Mouse (Mus musculus) urinary bladder, postnatal 14 days (tissue): Measurements from ENCODE around the gene Fus.
A peak's percentile ranks its signal among the peaks of the same experiment; 100 is the strongest.
"Not testable (repeated sequence)": the region's sequence is repeated elsewhere in the genome, so short reads cannot be mapped to it uniquely, and the experiment has no call there.

ENCODE experiments used
- DNase-seq: peaks from one replicate; pipeline ENCODE4 v3.0.0; 2021; ENCODE audit warnings: low spot score

The Fus gene

DNA sequence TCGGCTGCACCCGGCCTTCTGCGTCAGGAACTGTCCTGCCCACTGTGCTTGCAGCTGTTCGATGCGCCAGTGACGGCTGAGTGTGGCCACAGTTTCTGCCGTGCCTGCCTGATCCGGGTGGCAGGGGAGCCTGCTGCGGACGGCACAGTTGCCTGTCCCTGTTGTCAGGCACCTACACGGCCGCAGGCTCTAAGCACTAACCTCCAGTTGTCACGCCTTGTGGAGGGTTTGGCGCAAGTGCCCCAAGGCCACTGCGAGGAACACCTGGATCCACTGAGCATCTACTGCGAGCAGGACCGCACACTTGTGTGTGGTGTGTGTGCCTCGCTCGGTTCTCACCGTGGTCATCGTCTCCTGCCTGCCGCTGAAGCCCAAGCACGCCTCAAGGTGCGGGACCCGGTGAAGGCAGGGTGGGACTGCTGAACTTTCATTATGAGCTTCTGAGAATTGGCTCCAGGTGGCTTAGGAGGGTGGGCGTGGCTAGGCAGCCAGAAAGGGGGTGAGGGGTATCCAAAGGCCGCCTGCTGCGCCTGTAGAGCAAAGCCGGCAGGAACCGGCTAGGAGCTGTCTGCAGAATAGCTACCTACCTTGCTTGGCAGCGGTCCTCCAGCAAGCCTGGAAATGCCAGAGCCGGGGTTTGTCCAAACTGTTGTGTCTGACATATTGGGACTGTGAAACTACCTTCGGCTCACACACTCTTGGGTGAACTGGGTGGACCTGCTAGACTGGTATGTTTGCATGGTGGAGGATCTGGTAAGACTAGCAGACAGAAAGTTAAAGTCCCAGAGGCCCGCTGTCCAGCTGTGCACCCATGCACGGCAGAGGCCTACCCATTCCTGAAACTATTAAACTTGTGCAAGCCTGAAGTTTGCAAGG, 37.5 kb downstream of the Fus start:
- DNase-seq = peak; percentile 88

DNA sequence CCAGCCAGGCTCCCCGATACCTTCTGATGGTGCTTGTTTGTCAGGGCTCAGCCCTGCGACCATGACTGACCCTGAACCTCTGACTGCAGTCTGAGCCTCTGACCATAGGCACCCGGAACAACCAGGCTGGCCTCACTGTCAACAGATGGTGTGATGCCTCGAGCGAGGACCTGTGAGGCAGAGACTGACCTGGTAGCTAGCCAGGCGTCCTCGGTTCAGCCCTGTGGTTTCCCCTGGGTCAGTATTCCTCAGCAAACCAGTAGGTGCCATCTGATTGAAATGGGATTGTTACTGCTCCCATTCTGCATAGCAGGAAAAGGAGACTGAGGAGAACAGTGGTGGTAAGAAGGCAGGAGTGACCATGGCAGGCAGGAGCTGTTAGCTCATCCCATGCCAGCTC, 38.9 kb downstream of the Fus start:
- DNase-seq = no peak

DNA sequence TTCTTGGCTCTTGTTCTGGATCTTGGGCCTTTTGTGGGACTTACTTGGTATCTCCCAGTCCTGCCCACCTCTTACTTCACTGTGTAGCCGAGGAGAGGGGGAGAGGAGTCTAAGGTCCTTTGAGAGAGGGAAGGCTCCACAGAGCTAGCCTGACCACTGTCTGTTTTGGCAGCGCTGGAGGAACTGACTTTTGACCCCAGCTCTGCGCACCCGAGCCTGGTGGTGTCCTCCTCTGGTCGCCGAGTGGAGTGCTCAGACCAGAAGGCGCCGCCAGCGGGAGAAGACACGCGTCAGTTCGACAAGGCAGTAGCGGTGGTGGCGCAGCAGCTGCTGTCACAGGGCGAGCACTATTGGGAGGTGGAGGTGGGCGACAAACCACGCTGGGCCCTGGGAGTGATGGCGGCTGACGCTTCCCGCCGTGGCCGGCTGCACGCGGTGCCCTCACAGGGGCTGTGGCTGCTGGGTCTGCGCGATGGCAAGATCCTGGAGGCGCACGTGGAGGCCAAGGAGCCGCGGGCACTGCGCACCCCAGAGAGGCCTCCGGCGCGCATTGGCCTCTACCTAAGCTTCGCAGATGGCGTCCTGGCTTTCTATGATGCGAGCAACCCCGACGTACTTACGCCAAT, 42.6 kb downstream of the Fus start:
- no peak for DNase-seq

DNA sequence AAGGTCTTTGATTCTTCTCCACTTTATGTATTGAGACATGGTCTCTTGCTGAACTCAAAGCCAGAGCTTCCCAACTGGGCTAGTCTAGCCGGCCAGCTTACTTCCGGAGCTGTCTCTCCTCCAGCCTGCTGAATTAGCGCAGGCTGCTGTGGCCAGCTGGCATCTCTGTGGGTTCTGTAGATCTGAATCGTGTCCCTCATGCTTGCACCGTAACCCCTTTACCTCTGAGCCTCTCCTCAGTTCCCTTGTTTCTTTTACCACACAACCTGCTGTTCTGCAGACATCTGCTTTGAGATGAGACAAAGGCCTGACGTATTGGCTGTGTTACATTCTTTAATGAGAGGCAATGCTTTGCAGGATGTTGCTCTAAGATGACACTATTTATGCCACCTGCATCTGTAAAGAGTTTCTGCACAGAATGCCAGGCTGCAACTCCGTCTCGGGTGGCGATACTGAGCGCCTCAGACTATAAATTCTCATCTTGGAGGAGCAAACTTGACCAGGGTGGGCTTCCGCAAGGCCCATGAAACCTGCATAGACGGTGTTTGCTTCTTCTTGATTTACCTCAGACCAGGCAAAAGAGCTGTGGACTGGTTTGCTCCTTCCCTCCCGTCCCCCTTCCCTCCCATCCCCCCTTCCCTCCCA, 45.0 kb downstream of the Fus start:
- no peak for DNase-seq

DNA sequence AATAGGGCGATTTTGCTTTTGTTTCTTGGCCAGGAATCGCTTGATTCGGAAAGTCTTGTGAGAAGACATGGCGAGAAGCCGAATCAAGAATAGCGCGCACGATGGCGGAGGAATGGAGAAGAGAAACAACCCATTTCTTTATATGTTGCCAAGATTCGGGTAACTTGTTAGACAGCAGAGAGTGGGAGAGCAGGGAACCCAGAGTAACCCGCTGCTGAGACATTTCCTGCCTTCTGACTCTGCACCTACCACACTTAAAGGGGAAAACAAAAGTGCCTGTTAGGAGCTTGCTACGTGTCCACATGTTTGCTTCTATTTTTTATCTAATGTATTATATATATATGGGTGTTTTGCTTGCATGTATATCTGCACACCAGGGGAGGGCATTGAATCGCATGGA, 45.9 kb downstream of the Fus start:
- DNase-seq = no peak

DNA sequence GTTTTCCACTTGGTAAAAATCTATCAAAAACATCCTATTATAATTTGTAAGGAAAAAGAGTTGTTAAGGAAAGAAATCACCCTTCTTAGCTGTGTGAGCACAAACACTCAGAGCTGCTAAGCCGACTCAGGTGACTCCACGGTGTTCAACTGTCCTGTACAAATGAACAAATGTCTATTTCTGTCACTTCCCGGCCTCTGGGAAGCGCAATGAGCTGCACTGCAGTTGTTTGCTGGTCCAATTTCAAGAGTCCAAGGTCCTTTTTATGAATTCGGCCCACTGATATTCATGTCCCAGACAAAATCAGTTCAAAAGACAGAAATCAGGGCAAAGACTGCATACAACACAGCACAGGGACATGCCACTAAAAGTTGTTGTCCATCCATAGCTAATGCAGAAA, 48.9 kb downstream of the Fus start:
- DNase-seq = not testable (repeated sequence)

DNA sequence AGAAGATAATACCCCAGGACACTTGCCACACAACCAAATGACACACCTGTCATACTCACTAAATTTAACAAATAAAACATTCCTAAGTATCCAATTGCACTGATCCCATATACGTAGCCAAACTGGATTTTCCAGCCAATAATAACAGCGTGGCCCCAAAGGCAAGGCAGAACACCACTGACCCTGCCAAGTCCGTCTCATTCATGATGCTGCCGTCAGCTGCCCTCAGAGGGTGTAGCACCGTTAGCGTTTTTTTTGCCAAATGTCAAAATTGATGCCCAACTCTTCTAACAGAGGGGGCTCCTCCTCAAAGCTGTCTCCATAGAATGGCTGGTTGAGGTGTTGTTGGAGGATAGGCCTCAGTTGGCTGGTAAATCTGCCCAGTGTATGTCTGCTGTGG, 49.4 kb downstream of the Fus start:
- no peak for DNase-seq

GRCm38 (mm10) chr7:128018275-128018674, 51.0 kb downstream of the Fus start:
- DNase-seq = no peak

- no peak for DNase-seq
These were observed 51.9 kb downstream of the Fus start for GRCm38 (mm10) chr7:128019187-128019586.

DNA sequence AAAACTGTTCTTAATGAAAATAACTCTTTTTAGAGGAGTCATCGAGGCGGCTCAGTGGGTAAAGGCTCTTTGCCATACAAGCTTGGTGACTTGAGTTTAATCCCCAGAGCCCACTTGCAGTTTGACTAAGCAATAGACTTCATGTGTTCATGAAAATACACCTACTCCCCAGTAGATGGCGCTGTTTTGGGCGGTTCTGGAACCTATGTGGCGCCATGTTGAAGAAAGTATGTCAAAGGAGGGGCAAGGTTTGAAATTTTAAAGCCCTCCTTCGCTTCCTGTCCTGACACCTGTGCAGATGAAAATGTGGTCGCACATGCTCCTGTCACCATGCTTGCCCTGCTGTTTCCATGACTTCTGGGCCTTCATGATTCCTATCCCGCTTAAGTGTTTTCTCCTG, 55.7 kb downstream of the Fus start:
- no peak for DNase-seq

DNA sequence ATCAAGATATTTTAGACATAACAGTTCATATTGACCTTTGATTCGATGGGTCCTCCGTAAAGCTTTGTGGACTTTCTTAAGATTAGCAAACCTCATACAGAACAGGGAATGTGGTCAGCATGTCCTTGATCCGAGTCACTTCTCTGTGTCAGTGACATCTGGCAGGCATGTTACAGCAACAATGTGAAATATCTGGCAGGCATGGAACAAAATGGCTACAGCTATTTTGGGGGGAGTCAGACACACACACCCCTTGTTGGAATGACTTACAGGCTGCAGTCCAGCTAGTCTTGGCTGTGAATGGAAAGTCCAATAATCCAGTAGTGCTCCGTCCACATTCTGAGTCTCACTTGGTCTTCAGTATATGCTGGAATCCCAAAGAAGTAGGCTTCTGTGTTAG, 56.3 kb downstream of the Fus start:
- DNase-seq = no peak

DNA sequence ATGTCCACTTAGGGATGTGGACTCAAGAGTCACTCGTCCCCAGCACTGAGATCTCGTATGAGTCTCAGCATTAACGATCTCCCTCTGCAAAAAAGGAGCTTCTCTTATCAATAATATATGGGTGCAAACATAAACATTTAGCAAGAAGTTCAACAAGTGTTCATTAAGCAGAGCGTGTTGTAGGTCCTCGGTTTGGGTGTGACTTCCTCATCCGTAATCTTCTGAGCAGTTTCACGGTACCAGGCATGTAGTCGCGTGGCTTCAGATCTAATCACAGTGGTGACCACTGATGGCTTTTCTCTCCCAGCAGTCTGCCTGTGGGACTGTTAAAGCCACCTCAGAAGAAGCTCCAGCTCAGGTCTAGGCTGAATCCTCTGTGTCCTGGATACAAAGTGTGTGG, 57.1 kb downstream of the Fus start:
- no peak for DNase-seq

DNA sequence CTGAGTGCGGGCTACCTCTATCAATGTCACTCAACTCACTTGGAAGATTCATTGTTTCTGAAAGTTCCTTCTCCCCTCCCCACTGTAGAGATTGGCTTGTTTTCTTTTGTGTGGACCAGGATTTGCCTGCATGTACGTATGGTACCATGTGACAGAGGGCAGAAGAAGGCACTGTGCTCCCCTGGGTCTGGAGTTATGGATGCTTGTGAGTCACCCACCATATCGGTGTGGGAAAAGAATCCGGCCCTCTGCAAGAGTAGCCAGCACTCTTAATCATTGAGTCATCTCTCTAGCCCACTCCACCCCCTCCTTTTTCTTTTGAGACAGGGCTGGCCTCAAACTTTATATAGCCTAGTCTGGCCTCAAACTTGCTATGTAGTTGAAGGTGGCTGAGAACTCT, 57.7 kb downstream of the Fus start:
- no peak for DNase-seq

DNA sequence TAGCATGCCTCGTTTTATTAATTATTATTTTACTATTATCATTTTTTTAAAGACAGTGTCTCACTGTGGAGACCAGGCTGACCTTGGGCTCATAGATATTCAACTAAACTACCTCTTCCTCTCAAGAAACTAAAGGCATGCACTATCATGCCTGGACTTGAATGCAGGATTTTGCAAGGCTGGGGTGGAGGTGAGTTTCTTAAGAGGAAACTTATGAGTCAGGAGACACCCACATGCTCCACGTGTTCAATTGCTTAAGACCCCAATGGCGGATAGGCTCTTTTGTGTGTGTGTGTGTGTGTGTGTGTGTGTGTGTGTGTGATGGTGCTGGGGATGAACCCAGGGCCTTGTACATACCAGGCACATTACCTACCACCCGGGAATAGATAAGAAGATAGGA, 58.1 kb downstream of the Fus start:
- peak; percentile 52 for DNase-seq

DNA sequence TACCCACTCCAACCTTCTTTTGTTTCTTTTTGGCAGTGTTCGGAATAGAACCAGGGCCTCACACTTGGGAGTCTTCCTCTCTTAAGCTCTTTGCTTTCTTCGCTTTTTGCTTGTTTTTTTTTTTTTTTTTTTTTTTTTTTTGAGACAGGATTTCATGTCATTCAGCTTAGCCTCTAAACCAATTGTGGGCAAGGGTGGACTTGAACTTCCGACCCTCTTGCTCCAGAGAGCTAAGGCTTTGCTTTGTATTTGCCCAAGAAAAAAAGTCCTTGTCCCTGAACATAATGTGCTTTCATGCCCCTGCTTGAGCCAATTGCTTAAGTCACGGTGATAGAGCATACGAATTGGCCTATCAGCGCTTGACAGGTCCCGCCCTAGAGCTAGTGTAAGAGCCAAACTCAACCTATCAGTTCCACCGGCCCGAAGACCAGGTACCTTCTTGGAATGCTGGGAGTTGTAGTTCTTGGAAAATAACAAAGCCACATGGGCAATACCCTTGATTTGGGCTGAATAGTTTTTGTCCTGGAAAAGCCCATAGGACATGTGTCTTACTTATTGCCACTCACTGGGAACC, 64.2 kb downstream of the Fus start:
- DNase-seq = peak; percentile 30

- no peak for DNase-seq
These were observed 65.2 kb downstream of the Fus start for GRCm38 (mm10) chr7:128032290-128032988.

DNA sequence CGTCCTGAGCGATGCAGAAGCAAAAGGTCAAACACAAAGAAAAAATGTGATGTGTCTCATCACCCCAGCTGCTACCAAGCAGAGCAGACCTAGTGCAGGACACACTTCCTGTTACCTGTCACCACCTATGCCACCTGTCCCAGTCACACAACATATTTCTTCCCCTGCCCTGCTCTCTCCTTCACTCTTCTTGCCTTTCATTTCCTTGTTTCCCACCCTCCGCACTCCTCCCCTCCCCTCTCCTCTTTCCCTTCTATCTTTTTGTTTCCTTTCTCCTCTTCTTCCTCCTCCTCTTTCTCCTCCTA, 65.7 kb downstream of the Fus start:
- no peak for DNase-seq

- DNase-seq = no peak
These were observed 66.4 kb downstream of the Fus start for GRCm38 (mm10) chr7:128033616-128034015.
